Mouse (Mus musculus): ENCODE measurements around the gene Dhx9. TPM values are rescaled to one million over a fixed set of nuclear protein-coding genes. Genes with fewer than 3 reads are reported as not detected.
"Not testable (repeated sequence)": the region's sequence is repeated elsewhere in the genome, so short reads cannot be mapped to it uniquely, and the experiment has no call there.

The Dhx9 gene
- 10 to 100 TPM; 24.1 to 31.8 (median 26.8) TPM for polyA plus RNA-seq (2017; shearing (Covaris generic))

- peak; percentile 80 for ATAC-seq
These were observed at the start of gene Dhx9 for GRCm38 (mm10) chr1:153487500-153487879. Gene Dhx9 (minus strand): TSS chr1:153487660.

GRCm38 (mm10) chr1:153535611-153536010 is 48.2 kb upstream of the Dhx9 start:
- no peak for ATAC-seq

DNA sequence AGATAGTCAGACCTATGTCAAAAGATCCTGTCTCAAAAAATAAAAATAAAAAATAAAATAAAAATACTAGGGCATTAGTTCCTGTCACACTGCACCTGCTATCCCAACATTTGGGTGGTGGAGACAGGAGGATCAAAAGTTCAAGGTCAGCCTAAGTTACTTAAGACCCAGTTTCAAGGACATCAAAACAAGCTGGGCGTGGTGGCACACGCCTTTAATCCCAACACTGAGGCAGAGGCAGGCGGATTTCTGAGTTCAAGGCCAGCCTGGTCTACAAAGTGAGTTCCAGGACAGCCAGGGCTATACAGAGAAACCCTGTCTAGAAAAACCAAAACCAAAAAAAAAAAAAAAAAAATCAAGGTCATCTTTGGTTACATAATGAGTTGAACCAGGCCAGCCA is 45.4 kb upstream of the Dhx9 start:
- not testable (repeated sequence) for ATAC-seq

DNA sequence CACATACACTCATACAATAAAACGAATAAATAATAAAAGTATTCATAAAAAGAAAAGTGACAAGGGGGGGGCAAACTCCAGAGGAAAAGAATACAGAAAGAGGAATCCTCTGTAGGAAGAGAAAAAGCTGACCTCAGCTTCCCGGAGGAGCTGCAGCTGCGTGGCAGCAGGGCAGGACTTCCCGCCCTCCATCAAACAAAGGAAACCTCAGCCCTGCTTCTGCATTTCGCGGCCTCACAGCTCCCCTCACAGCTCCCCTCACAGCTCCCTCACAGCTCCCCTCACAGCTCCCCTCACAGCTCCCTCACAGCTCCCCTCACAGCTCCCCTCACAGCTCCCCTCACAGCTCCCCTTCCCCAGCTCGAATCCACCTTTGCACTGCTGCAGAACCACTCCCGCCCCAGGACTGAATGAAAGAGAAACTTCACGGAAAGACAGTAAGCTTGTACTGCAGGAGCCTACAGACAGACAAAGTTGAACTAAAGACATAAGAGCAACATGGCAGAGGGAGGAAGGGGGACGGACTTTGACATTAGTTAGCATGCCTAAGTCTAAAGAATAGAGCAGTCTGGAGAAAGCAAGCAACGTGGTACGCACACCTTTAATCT is 44.9 kb upstream of the Dhx9 start:
- no peak for ATAC-seq

DNA sequence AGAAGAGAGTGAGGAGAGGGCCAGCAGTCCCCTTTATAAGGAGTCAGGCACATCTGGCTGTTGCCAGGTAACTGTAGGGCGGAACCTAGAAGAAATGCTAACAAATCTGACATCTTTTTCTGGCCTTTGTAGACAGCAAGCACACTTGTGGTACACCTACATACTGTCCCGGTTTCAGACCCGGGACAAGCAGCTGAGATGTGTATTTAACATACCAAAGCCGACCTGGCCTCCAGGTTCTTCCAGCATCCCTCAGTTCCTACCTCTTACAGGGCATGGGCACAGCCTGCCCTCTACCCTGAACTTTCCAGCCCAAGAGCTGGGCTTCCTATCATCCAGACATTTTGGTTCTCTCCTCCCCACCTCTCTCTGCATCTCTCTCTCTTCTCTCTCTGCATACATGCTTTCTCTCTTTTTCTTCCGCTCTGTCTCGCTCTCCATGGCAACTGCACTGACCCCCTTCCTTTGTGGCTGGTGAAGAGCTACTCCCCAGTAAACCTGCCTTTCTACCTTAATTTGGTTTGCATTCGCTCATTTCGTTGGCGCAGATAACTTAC is 44.3 kb upstream of the Dhx9 start:
- no peak for ATAC-seq

DNA sequence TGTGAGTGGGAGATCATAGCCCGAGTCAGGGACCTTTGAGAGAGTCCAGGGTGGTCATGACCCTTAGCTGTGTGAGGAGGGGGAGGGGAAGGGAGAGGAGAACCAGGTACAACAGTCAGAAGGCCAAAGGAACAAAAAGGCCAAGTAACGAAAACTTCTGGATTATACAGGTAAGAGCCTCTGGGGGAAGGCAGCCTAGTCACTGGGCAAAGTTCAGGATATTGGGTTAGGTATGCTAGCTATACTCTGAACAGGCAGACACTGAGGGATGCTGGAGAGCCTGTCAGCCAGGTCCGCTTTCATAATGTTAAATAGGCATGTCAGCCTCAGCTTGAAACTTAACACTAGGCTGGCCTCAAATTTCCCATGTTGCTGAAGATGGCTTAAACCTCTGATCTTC is 34.7 kb upstream of the Dhx9 start:
- ATAC-seq = no peak

DNA sequence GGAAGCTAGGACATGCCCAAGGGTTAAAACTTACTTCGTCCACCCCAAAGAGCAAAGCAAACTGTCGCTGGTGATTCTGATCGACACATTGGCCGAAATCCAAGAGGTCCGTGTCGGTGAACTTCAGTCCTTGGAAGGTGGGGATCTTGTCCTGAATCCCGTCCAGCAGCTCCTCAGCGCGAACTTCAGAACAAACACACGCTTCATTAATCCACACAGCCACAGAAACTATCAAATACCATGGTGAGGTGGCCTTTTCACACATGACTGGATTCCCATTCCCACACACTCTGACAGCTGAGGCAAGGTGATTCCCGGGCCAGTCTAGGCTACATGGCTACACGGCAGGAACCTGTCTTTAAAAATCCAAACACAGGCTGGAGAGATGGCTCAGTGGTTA is 27.9 kb upstream of the Dhx9 start:
- no peak for ATAC-seq

GRCm38 (mm10) chr1:153510330-153511009 is 23.0 kb upstream of the Dhx9 start:
- ATAC-seq = no peak

GRCm38 (mm10) chr1:153509569-153509968 is 22.1 kb upstream of the Dhx9 start:
- not testable (repeated sequence) for ATAC-seq

GRCm38 (mm10) chr1:153509012-153509411 is 21.6 kb upstream of the Dhx9 start:
- no peak for ATAC-seq

- no peak for ATAC-seq
These were observed 18.8 kb upstream of the Dhx9 start for GRCm38 (mm10) chr1:153506266-153506665.

- no peak for ATAC-seq
These were observed 14.3 kb upstream of the Dhx9 start for GRCm38 (mm10) chr1:153501644-153502321.

GRCm38 (mm10) chr1:153500030-153500429 is 12.6 kb upstream of the Dhx9 start:
- ATAC-seq = no peak

DNA sequence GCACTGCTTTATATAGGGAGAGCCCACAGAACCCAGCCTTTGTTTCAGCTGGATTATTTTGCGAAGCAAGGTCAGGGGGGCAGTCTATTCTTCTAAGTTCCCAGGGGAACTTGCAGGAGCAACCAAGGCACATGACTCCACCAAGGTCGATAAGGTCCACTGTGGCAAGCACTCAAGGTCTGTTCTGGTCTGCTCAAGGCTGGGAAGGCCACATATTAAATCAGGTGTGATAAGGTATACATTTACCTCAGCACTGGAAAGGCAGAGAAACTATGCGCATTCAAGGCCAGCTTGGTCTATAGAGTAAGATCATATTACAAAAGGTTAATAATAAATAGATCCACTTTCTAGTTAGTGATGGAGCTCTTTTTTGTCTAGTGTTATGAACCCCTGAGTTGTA is 8.6 kb upstream of the Dhx9 start:
- ATAC-seq = no peak

- no peak for ATAC-seq
These were observed 6.5 kb upstream of the Dhx9 start for GRCm38 (mm10) chr1:153493931-153494330.

- no peak for ATAC-seq
These were observed 5.9 kb upstream of the Dhx9 start for GRCm38 (mm10) chr1:153493338-153493737.

- ATAC-seq = no peak
These were observed 4.4 kb upstream of the Dhx9 start for GRCm38 (mm10) chr1:153491822-153492221.

DNA sequence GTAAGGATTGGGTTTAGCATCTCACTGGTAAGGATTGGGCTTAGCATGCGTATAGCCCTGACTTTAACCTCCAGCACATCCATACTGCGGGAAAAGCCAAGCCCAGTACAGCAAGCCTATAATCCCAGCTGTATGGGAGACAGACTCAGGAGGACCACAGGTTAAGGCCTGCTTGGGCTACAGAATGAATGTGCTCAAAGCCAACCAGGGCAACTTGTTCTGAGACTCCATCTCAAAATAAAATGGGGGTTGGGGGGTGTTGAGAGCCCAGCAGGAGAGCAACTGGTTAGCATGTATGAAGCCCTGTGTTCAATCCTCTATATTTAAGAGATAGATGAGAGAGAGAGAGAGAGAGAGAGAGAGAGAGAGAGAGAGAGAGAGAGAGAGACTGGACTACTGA is 3.9 kb upstream of the Dhx9 start:
- no peak for ATAC-seq

- ATAC-seq = no peak
These were observed 2.5 kb upstream of the Dhx9 start for GRCm38 (mm10) chr1:153489963-153490362.

DNA sequence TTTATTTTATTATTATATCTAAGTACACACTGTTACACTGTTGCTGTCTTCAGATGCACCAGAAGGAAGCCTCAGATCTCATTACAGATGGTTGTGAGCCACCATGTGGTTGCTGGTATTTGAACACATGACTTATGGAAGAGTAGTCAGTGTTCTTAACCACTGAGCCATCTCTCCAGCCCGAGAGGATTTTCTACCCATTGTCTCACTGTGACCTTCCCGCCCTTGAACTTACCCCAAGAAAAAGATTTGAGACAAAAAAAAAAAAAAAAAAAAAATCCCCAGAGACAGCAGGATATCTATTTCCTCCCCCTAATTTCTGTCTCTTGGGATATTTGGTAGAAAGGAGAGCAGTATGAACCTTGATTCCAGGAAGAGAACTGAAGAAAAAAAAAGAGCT is 2.1 kb upstream of the Dhx9 start:
- ATAC-seq = no peak

- no peak for ATAC-seq
These were observed 1.7 kb upstream of the Dhx9 start for GRCm38 (mm10) chr1:153489132-153489531.

GRCm38 (mm10) chr1:153486767-153487499 is 527 bp downstream of the Dhx9 start:
- peak; percentile 68 for ATAC-seq

DNA sequence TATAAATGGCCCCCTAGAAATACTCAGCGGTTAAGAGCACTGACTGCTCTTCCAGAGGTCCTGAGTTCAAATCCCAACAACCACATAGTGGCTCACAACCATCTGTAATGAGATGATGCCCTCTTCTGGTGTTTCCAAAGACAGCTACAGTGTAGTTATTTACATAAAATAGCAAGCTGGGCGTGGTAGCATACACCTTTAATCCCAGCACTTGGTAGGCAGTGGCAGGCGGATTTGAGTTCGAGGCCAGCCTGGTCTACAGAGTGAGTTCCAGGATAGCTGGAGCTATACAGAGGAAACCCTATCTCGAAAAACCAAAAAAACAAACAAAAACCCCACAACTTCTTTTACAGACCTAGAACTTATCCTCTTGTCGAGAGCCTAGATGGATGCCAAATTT is 1.3 kb downstream of the Dhx9 start:
- ATAC-seq = not testable (repeated sequence)
